18 mouse cellular contexts compared by ENCODE assay signal in genomic region chr17:8813773-8814491, GRCm38 (mm10).
DNase-seq lines count a peak whose midpoint lies in the region; ATAC-seq and TF ChIP-seq lines count a peak whose summit lies in the region.
"Had no signal": no experiment of that assay in that cellular context is flagged by ENCODE, and none has a peak within 500 bp of the region (broad histone marks: within the 10 kb centered on the region; RNA-seq: fewer than 3 reads in every experiment).

No protein-coding gene starts in this region.

- no peak for TF ChIP-seq EP300 in heart, adult 2 months (IDR thresholded peaks at IDR 0.05; ENCODE audit: insufficient read depth, low read depth, low read length)
- no peak for TF ChIP-seq EP300 in CH12.LX (IDR thresholded peaks at IDR 0.05; ENCODE audit: low read length)

- in situ Hi-C loops in CH12.LX (cut with MboI; ENCODE audit: low pct_ligation_motif_present, low pct_unique_long_range_greater_than_20kb, low sequenced_read_pairs): no loop called here

- H3K4me2 ChIP-seq in heart, embryonic 11.5 days: no peak overlapping the region
- 0 out of 2 replicates have a peak overlapping the region, but pooled peaks have one; percentile 32 for H3K4me2 ChIP-seq in CH12.LX (ENCODE audit: insufficient read depth, low read depth, poor library complexity, severe bottlenecking)
- H3K4me2 ChIP-seq: forebrain, embryonic 15.5 days; liver, embryonic 13.5 days; stomach, embryonic 15.5 days had no signal

- H3K4me1 ChIP-seq in heart, adult 2 months (ENCODE audit: control insufficient read depth, insufficient read depth, low read length): peaks cover 12% of the 10 kb centered on the region
- no peaks in the 10 kb centered on the region for H3K4me1 ChIP-seq in heart, embryonic 11.5 days (ENCODE audit: control insufficient read depth, insufficient read depth, low read length)
- H3K4me1 ChIP-seq in CH12.LX (ENCODE audit: control insufficient read depth in 1 of 2, insufficient read depth in 2 of 2): peaks cover 12 to 40% of the 10 kb centered on the region in 2 experiments
- H3K4me1 ChIP-seq: liver, embryonic 13.5 days; stomach, embryonic 15.5 days had no signal

- dilution Hi-C loops in CH12.LX (cut with MboI; ENCODE audit: extremely low pct_ligation_motif_present, extremely low pct_unique_long_range_greater_than_20kb, low sequenced_read_pairs): no loop called here

- ATAC-seq in heart, embryonic 11.5 days (replicated peaks; ENCODE audit: insufficient number of reproducible peaks, low FRiP score, low TSS enrichment): no peak
- ATAC-seq: activated CD4-positive, CD25-positive, alpha-beta regulatory T cell, adult 4 months; forebrain, embryonic 15.5 days; midbrain, embryonic 16.5 days; Patski had no signal

- no peaks in the 10 kb centered on the region for H3K79me2 ChIP-seq in heart, adult 2 months (replicated peaks; ENCODE audit: control insufficient read depth, insufficient read depth, low read length)
- no peaks in the 10 kb centered on the region for H3K79me2 ChIP-seq in CH12.LX (replicated peaks; ENCODE audit: control insufficient read depth, extremely low read depth, insufficient read depth, poor library complexity, severe bottlenecking)

- intact Hi-C loops in heart, adult 2 months (cut with DNase I): no loop called here
- intact Hi-C loops in left cerebral cortex, postnatal 4 days (cut with DNase I): no loop called here

- no peak for TF ChIP-seq CTCF in heart, adult 2 months (IDR thresholded peaks at IDR 0.05)
- no peak for TF ChIP-seq CTCF in CH12.LX (conservative IDR thresholded peaks at IDR 0.05 in 1 of 2, IDR thresholded peaks at IDR 0.05 in 1 of 2; ENCODE audit: low read depth in 2 of 2, low read length in 2 of 2)

- no peaks in the 10 kb centered on the region for H3K9me3 ChIP-seq in heart, embryonic 11.5 days (replicated peaks; ENCODE audit: control insufficient read depth, low read length)
- H3K9me3 ChIP-seq in CH12.LX (replicated peaks; ENCODE audit: low read length): no peaks in the 10 kb centered on the region
- H3K9me3 ChIP-seq: forebrain, embryonic 15.5 days; liver, embryonic 13.5 days; stomach, embryonic 15.5 days had no signal

- TF ChIP-seq POLR2A in heart, adult 2 months (IDR thresholded peaks at IDR 0.05; ENCODE audit: insufficient read depth, low read depth, low read length): no peak
- TF ChIP-seq POLR2A in CH12.LX (IDR thresholded peaks at IDR 0.05; ENCODE audit: low read depth, low read length): no peak

- no peak overlapping the region for H3K4me3 ChIP-seq in heart, adult 2 months
- no peak overlapping the region for H3K4me3 ChIP-seq in heart, embryonic 11.5 days (ENCODE audit: low read depth, low read length)
- H3K4me3 ChIP-seq in CH12.LX (replicated peaks in 1 of 3; ENCODE audit: low read depth in 2 of 3, low read length in 2 of 3, poor library complexity in 1 of 3): no peak overlapping the region
- H3K4me3 ChIP-seq: forebrain, embryonic 15.5 days; liver, embryonic 13.5 days; stomach, embryonic 15.5 days had no signal

- WGBS in heart, adult 2 months: 34% methylated on average over 3 of the region's 3 CpGs
- 72% methylated on average over 3 of the region's 3 CpGs for WGBS in heart, embryonic 11.5 days (ENCODE audit: insufficient replicate concordance)

- H3K36me3 ChIP-seq in heart, adult 2 months (ENCODE audit: control insufficient read depth, insufficient read depth, low read length): no peaks in the 10 kb centered on the region
- no peaks in the 10 kb centered on the region for H3K36me3 ChIP-seq in heart, embryonic 11.5 days (ENCODE audit: control insufficient read depth, insufficient read depth, low read length)
- no peaks in the 10 kb centered on the region for H3K36me3 ChIP-seq in CH12.LX (replicated peaks in 1 of 2; ENCODE audit: control insufficient read depth in 1 of 2, insufficient read depth in 1 of 2, low read length in 1 of 2)
- H3K36me3 ChIP-seq: liver, embryonic 13.5 days; stomach, embryonic 15.5 days had no signal

- no peak for TF ChIP-seq RAD21 in CH12.LX (IDR thresholded peaks at IDR 0.05; ENCODE audit: low read depth, low read length)

- DNase-seq in heart, adult 2 months: no peak
- DNase-seq in kidney, postnatal 10 days: peak; percentile 49
- DNase-seq in kidney, adult 11 months: no peak
- DNase-seq in CH12.LX (ENCODE audit: extremely low read depth): peak; percentile 42
- DNase-seq in kidney, postnatal 14 days: peak; percentile 38
- no peak for DNase-seq in left cerebral cortex, postnatal 4 days
- DNase-seq: adrenal gland, postnatal 10 days; cerebellum, adult 11 months; cerebellum, postnatal 10 days; liver, embryonic 13.5 days; right cerebral cortex, postnatal 25 days; thymus, adult 18-20 months had no signal

- peak overlapping the region; percentile 26; the same call in 1 of the 2 replicates for H3K27ac ChIP-seq in heart, adult 2 months
- no peak overlapping the region for H3K27ac ChIP-seq in heart, embryonic 11.5 days (ENCODE audit: low read depth, low read length)
- no peak overlapping the region for H3K27ac ChIP-seq in CH12.LX (ENCODE audit: insufficient read depth, low read depth)
- H3K27ac ChIP-seq: forebrain, embryonic 15.5 days; liver, embryonic 13.5 days; stomach, embryonic 15.5 days had no signal

- H3K9ac ChIP-seq in heart, adult 2 months (ENCODE audit: low read depth, low read length): no peak overlapping the region
- H3K9ac ChIP-seq in heart, embryonic 11.5 days (ENCODE audit: low read depth, low read length): no peak overlapping the region
- H3K9ac ChIP-seq in CH12.LX (ENCODE audit: insufficient read depth, low read depth): no peak overlapping the region
- H3K9ac ChIP-seq: forebrain, embryonic 15.5 days; liver, embryonic 13.5 days; stomach, embryonic 15.5 days had no signal

- no peaks in the 10 kb centered on the region for H3K27me3 ChIP-seq in heart, adult 2 months (ENCODE audit: control insufficient read depth, insufficient read depth, low read length)
- H3K27me3 ChIP-seq in heart, embryonic 11.5 days (ENCODE audit: control insufficient read depth, insufficient read depth, low read length): peaks cover 15% of the 10 kb centered on the region
- no peaks in the 10 kb centered on the region for H3K27me3 ChIP-seq in CH12.LX (replicated peaks)
- H3K27me3 ChIP-seq: forebrain, embryonic 15.5 days; Patski; stomach, embryonic 15.5 days had no signal

TF ChIP-seq in CH12.LX, 34 proteins besides CTCF, POLR2A, EP300 and RAD21:
- TF ChIP-seq MAZ (IDR thresholded peaks at IDR 0.05; ENCODE audit: low read depth, low read length) (no peak), POLR2AphosphoS2 (IDR thresholded peaks at IDR 0.05; ENCODE audit: low read depth, low read length) (no peak), ZMIZ1 (IDR thresholded peaks at IDR 0.05; ENCODE audit: low read depth, low read length) (no peak), MAFK (IDR thresholded peaks at IDR 0.05; ENCODE audit: insufficient replicate concordance, low read length) (no peak), MXI1 (IDR thresholded peaks at IDR 0.05; ENCODE audit: low read depth, low read length) (no peak), MAX (IDR thresholded peaks at IDR 0.05; ENCODE audit: low read length) (no peak), ETS1 (conservative IDR thresholded peaks at IDR 0.05; ENCODE audit: low read depth, low read length) (no peak), MEF2A (IDR thresholded peaks at IDR 0.05; ENCODE audit: borderline replicate concordance, low read depth, low read length) (no peak), CHD1 (IDR thresholded peaks at IDR 0.05; ENCODE audit: low read depth, low read length) (no peak), SMC3 (IDR thresholded peaks at IDR 0.05; ENCODE audit: low read depth, low read length) (no peak), IRF4 (IDR thresholded peaks at IDR 0.05; ENCODE audit: low read depth, low read length) (no peak), ELF1 (IDR thresholded peaks at IDR 0.05; ENCODE audit: low read depth, low read length) (no peak), BHLHE40 (IDR thresholded peaks at IDR 0.05; ENCODE audit: low read depth, low read length) (no peak), SIN3A (IDR thresholded peaks at IDR 0.05; ENCODE audit: low read length) (no peak), NELFE (IDR thresholded peaks at IDR 0.05; ENCODE audit: low read depth, low read length) (no peak), CHD2 (IDR thresholded peaks at IDR 0.05; ENCODE audit: low read length) (no peak), ZC3H11A (IDR thresholded peaks at IDR 0.05; ENCODE audit: low read depth, low read length) (no peak), PAX5 (IDR thresholded peaks at IDR 0.05; ENCODE audit: low read length) (no peak)

Comparison
In these comparisons a context has a peak if more than half of its experiments do, and no peak if none do; other contexts are left out.
1. DNase-seq: peak in kidney, postnatal 10 days (single experiment), CH12.LX (single experiment) and kidney, postnatal 14 days (single experiment); none in heart, adult 2 months (0 of 2), kidney, adult 11 months (single experiment) and left cerebral cortex, postnatal 4 days (single experiment).